Mouse (Mus musculus) E14TG2a.4 (cell line): ENCODE measurements at regions not wholly inside any gene's neighbourhood (a gene's known extent, or its start where the extent isn't known, plus 50 kb on each side); places are given as distances from the start of the nearest gene placed in this dataset.

Experiments used
- CTCF ChIP-seq: conservative IDR thresholded peaks from 2 replicates; pipeline ENCODE4 v1.5.1; 2014; ENCODE audit warnings: low read length
- NANOG ChIP-seq: IDR thresholded peaks from 2 replicates; pipeline ENCODE4 v1.6.1; 2014; ENCODE audit warnings: borderline replicate concordance, low read length, mixed read lengths

- TF ChIP-seq CTCF (no peak), NANOG (no peak)
Observed at GRCm38 (mm10) chr2:148153513-148154271, 106.9 kb upstream of the Foxa2 start.
